Mouse (Mus musculus) heart, embryonic 13.5 days (tissue): ENCODE measurements around the gene Nampt. TPM values are rescaled to one million over a fixed set of nuclear protein-coding genes. Genes with fewer than 3 reads are reported as not detected.

Experiments
- ATAC-seq: fragments of 200-750 bp; cut with Nextera tagmentation; 2 replicates; pipeline ENCODE4 v1.8.0; 2017; ENCODE audit warnings: moderate TSS enrichment; ENCODE audit not compliant: insufficient number of reproducible peaks, low FRiP score, low TSS enrichment; ENCODE audit errors: extremely low read depth
- H3K27ac ChIP-seq: fragments of 300-500 bp; sonication (generic); replicated peaks from 2 replicates; pipeline ENCODE4 v1.5.1; 2015; ENCODE audit warnings: moderate library complexity, mild to moderate bottlenecking, inconsistent platforms
- H3K27me3 ChIP-seq: fragments of 300-500 bp; sonication (generic); replicated peaks from 2 replicates; pipeline ENCODE4 v1.6.1; 2015; ENCODE audit warnings: mild to moderate bottlenecking, inconsistent platforms
- H3K36me3 ChIP-seq: fragments of 300-500 bp; sonication (generic); 2 replicates; pipeline ENCODE4 v1.6.1; 2015; ENCODE audit warnings: mild to moderate bottlenecking, inconsistent platforms
- H3K4me1 ChIP-seq: fragments of 300-500 bp; sonication (generic); 2 replicates; pipeline ENCODE4 v1.6.1; 2015; ENCODE audit warnings: inconsistent platforms
- H3K4me2 ChIP-seq: fragments of 300-500 bp; sonication (generic); 2 replicates; pipeline ENCODE4 v1.6.1; 2015; ENCODE audit warnings: inconsistent platforms, mild to moderate bottlenecking, moderate library complexity
- H3K4me3 ChIP-seq: fragments of 300-500 bp; sonication (generic); 2 replicates; pipeline ENCODE4 v1.5.1; 2015; ENCODE audit warnings: moderate library complexity, mild to moderate bottlenecking, inconsistent platforms
- H3K9ac ChIP-seq: fragments of 300-500 bp; sonication (generic); 2 replicates; pipeline ENCODE4 v1.6.1; 2015; ENCODE audit warnings: inconsistent platforms, mild to moderate bottlenecking, moderate library complexity
- H3K9me3 ChIP-seq: fragments of 300-500 bp; sonication (generic); 2 replicates; pipeline ENCODE4 v1.6.1; 2016; ENCODE audit warnings: inconsistent platforms
- WGBS: fragments of 180-500 bp; shearing (Covaris S2); methylation state at CpG from one replicate; pipeline ENCODE4 v1.1.7; 2015; ENCODE audit warnings: mixed read lengths; 5-methylcytosine and 5-hydroxymethylcytosine counted together
- polyA plus RNA-seq: library from polyadenylated mRNA; unstranded; fragments of >200 nt; fragmentation: Nextera tagmentation; extraction: Ambion mirVana; gene quantifications from 2 replicates; pipeline ENCODE4 v1.2.1, GENCODE M21; 2015

Nampt gene
- polyA plus RNA-seq, 1 experiment from 2014 or later = 15.2 TPM

DNA sequence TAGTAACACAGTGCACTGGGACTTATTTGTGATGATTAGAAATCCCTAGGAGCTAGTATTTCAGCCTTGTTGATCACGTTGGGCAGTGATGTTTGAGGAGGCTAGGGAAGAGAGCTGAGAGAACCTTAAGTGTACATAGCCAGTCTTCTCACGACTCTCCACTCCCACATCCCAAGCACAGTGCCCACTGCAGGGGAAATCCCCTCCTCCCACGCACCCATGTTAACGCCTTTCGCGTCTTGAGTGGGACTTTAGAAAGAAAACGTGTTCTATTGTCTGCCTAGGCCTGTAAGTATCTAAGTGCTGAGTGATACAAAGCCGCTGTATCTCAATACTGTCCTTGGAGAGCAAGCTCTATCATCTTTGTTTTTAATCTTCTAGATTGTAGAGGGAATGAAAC lies 27.0 kb downstream of the Nampt start:
- H3K36me3 ChIP-seq = peaks cover 66% of the 10 kb centered on the region

DNA sequence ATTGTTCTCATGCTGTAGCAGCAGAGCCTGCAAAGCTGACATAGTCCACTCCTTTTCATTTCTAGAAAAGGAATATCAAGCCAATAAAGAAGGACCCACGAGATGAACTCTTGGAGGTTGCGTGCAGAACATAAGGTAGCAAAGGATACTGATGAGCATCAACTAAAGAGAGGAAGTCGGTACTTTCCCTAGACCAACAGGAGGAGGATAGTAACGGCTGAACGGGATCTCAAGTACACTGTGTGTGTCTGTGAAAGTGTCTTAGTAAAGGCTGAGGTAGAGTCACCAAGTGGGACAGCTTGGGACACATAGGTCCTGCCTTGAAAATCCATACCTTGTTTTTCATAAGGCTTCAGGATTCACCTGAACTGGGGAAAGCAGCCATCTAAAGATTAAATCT lies 34.4 kb downstream of the Nampt start:
- H3K27me3 ChIP-seq = no peaks in the 10 kb centered on the region
- no peak overlapping the region for H3K9ac ChIP-seq
- H3K36me3 ChIP-seq = peaks cover 33% of the 10 kb centered on the region
- WGBS = 90% methylated on average over 5 of the region's 5 CpGs
- no peak for ATAC-seq
- peaks cover 21% of the 10 kb centered on the region for H3K4me1 ChIP-seq
- no peaks in the 10 kb centered on the region for H3K9me3 ChIP-seq
- H3K4me2 ChIP-seq = no peak overlapping the region
- H3K4me3 ChIP-seq = no peak overlapping the region
- no peak overlapping the region for H3K27ac ChIP-seq

More for the DNA sequence above, 27.0 kb downstream of the Nampt start:
- no peak overlapping the region for H3K4me3 ChIP-seq
- no peaks in the 10 kb centered on the region for H3K27me3 ChIP-seq
- no peak for ATAC-seq
- no peak overlapping the region for H3K27ac ChIP-seq
- H3K9ac ChIP-seq = no peak overlapping the region
- 72% methylated on average over 8 of the region's 8 CpGs for WGBS
- H3K9me3 ChIP-seq = no peaks in the 10 kb centered on the region
- H3K4me1 ChIP-seq = peaks cover 16% of the 10 kb centered on the region
- no peak overlapping the region for H3K4me2 ChIP-seq

GRCm38 (mm10) chr12:32854866-32855265 lies 35.5 kb downstream of the Nampt start:
- 77% methylated on average over 6 of the region's 6 CpGs for WGBS
- Histone ChIP-seq H3K27ac (no peak overlapping the region), H3K4me2 (no peak overlapping the region), H3K9ac (no peak overlapping the region), H3K36me3 (peaks cover 23% of the 10 kb centered on the region), H3K4me3 (no peak overlapping the region), H3K9me3 (no peaks in the 10 kb centered on the region), H3K4me1 (peaks cover 21% of the 10 kb centered on the region), H3K27me3 (no peaks in the 10 kb centered on the region)
- ATAC-seq = no peak

DNA sequence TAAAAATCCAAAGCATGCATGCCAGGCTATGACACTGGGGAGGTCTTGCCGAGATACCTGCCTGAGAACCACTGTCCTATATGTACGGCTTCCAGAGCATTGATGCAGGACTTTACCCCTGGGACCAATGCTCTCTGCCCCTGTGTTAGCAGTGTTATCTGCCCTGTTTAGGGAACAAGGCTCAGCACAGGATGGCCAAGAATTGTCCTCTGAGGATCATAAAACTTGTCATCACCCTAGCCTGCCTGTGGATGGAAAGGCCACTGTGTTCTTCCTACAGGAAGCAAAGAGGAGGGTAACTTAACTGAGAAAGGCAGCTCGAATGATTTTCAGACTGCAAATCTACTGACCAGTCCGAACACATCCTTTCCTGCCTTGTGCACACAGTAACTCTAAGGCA lies 36.1 kb downstream of the Nampt start:
- no peaks in the 10 kb centered on the region for H3K27me3 ChIP-seq
- peaks cover 21% of the 10 kb centered on the region for H3K4me1 ChIP-seq
- WGBS = 69% methylated on average over 4 of the region's 4 CpGs
- H3K4me3 ChIP-seq = no peak overlapping the region
- H3K27ac ChIP-seq = no peak overlapping the region
- H3K9ac ChIP-seq = no peak overlapping the region
- H3K36me3 ChIP-seq = peaks cover 17% of the 10 kb centered on the region
- no peak overlapping the region for H3K4me2 ChIP-seq
- no peaks in the 10 kb centered on the region for H3K9me3 ChIP-seq
- ATAC-seq = no peak

DNA sequence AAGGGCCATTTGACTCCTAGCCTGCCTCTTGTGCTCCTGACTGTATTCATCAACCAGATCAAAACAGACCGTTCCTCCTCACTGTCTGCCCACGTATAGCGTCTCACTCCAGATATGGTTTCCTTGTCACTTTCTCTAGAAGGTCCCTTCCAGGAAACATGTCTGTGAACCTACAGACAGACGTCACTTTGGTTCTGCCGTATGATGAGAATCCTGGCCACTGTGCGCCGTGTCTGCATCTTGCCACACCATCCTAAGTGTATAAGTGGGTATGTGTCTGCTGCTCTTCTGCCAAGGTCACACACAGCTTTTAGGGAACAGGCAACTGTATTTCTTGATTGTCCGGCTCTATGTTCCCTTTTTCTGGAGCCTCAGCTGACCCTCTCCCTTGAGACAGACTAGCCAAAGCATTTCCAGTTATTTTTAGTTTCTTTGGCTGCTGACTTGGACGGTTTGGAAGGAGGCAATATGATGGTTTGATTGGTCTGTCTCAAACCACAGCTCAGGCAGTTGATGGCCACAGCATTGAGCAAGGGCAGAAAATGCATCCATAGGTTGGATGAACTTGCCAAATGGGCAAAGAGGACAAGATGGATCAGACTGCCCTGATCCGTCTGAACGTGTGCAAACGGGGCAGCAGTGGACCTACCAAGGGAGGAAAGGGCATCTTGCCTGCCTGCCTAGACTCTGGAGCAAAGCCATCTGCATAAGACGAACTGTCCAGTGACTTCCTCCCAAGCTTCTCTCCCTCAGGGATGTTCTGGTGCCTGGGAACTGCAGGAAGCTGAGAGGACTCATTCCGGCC lies 37.6 kb downstream of the Nampt start:
- no peak for ATAC-seq
- Histone ChIP-seq H3K4me3 (no peak overlapping the region), H3K27me3 (no peaks in the 10 kb centered on the region), H3K36me3 (peaks cover 8% of the 10 kb centered on the region), H3K9me3 (no peaks in the 10 kb centered on the region), H3K4me1 (peaks cover 21% of the 10 kb centered on the region), H3K9ac (no peak overlapping the region), H3K27ac (no peak overlapping the region), H3K4me2 (no peak overlapping the region)
- 58% methylated on average over 14 of the region's 14 CpGs for WGBS

- H3K4me1 ChIP-seq = peaks cover 21% of the 10 kb centered on the region
- no peak overlapping the region for H3K4me3 ChIP-seq
- no peaks in the 10 kb centered on the region for H3K9me3 ChIP-seq
- H3K9ac ChIP-seq = no peak overlapping the region
- H3K27ac ChIP-seq = no peak overlapping the region
- WGBS = 63% methylated on average over 1 of the region's 1 CpGs
- H3K36me3 ChIP-seq = peaks cover 6% of the 10 kb centered on the region; the same call in 1 of the 2 replicates
- no peak for ATAC-seq
- no peaks in the 10 kb centered on the region for H3K27me3 ChIP-seq
- H3K4me2 ChIP-seq = no peak overlapping the region
Measured at GRCm38 (mm10) chr12:32858444-32858843, 39.1 kb downstream of the Nampt start.

- no peaks in the 10 kb centered on the region for H3K36me3 ChIP-seq
- no peak overlapping the region for H3K27ac ChIP-seq
- H3K4me1 ChIP-seq = peaks cover 13% of the 10 kb centered on the region
- no peak overlapping the region for H3K9ac ChIP-seq
- H3K27me3 ChIP-seq = no peaks in the 10 kb centered on the region
- H3K4me3 ChIP-seq = no peak overlapping the region
- no peak overlapping the region for H3K4me2 ChIP-seq
- ATAC-seq = no peak
- no peaks in the 10 kb centered on the region for H3K9me3 ChIP-seq
- 74% methylated on average over 5 of the region's 5 CpGs for WGBS
Measured at GRCm38 (mm10) chr12:32860820-32861219, 41.5 kb downstream of the Nampt start.

DNA sequence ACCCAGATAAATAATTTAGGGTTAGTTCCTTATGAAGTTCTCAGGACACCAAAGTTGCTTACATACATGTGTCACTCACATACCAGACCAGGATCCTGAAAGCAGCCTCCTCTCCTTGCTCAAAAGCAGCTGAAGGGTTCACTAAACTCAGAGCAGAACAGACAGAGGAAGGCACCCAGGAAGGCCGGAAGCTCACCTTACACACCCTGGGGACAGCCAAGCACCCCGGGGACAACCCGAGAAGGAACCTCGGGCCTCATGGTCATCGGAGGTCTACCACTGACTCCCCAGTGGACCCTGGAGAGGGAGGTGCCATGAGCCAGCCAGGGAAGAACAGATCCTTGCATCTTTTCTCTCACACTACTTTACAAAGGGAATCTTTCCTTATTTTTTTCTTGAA lies 51.5 kb downstream of the Nampt start:
- H3K4me1 ChIP-seq = no peaks in the 10 kb centered on the region
- 83% methylated on average over 5 of the region's 5 CpGs for WGBS

GRCm38 (mm10) chr12:32877500-32877899 lies 58.2 kb downstream of the Nampt start:
- Histone ChIP-seq H3K4me1 (no peaks in the 10 kb centered on the region), H3K9ac (no peak overlapping the region), H3K4me2 (no peak overlapping the region), H3K27me3 (no peaks in the 10 kb centered on the region), H3K36me3 (no peaks in the 10 kb centered on the region), H3K27ac (no peak overlapping the region), H3K9me3 (no peaks in the 10 kb centered on the region), H3K4me3 (no peak overlapping the region)
- ATAC-seq = no peak
- WGBS = 80% methylated on average over 9 of the region's 9 CpGs

More for the DNA sequence above, 51.5 kb downstream of the Nampt start:
- Histone ChIP-seq H3K27me3 (no peaks in the 10 kb centered on the region), H3K4me2 (no peak overlapping the region), H3K4me3 (no peak overlapping the region), H3K9ac (no peak overlapping the region), H3K27ac (no peak overlapping the region), H3K9me3 (no peaks in the 10 kb centered on the region), H3K36me3 (no peaks in the 10 kb centered on the region)
- ATAC-seq = no peak

- H3K4me2 ChIP-seq = no peak overlapping the region
- H3K4me3 ChIP-seq = no peak overlapping the region
- H3K9ac ChIP-seq = no peak overlapping the region
- no peak overlapping the region for H3K27ac ChIP-seq
- 63% methylated on average over 11 of the region's 11 CpGs for WGBS
- ATAC-seq = no peak
- H3K4me1 ChIP-seq = no peaks in the 10 kb centered on the region
- H3K27me3 ChIP-seq = no peaks in the 10 kb centered on the region
- H3K9me3 ChIP-seq = no peaks in the 10 kb centered on the region
- no peaks in the 10 kb centered on the region for H3K36me3 ChIP-seq
Measured at GRCm38 (mm10) chr12:32877964-32878571, 58.7 kb downstream of the Nampt start.

GRCm38 (mm10) chr12:32879371-32879770 lies 60.0 kb downstream of the Nampt start:
- ATAC-seq = no peak
- Histone ChIP-seq H3K4me2 (no peak overlapping the region), H3K36me3 (no peaks in the 10 kb centered on the region), H3K9me3 (no peaks in the 10 kb centered on the region), H3K4me1 (0 out of 2 replicates have a peak, but pooled peaks cover 3% of the 10 kb centered on the region), H3K27ac (no peak overlapping the region), H3K9ac (no peak overlapping the region), H3K4me3 (no peak overlapping the region), H3K27me3 (no peaks in the 10 kb centered on the region)
- WGBS = 82% methylated on average over 3 of the region's 3 CpGs

DNA sequence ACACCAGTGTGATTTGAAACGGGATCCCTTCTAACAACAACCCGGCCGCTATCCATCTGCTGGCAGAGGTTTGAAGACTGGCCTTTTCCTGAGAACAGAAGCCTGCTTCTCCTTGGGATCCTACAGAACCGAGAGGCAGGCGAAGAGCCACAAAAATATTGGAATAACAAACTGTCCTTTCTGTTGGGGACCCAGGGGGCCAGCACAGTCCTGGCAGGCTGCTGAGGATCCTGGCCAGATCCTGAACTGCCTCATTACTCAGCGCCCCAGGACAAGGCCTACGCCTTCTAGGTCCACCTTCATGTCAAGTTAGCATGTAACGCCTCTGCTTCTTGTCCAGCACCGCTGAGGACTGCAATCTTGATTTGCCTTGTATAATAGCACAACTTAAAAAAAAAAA lies 65.0 kb downstream of the Nampt start:
- Histone ChIP-seq H3K9ac (no peak overlapping the region), H3K27ac (no peak overlapping the region), H3K4me2 (no peak overlapping the region), H3K4me1 (peaks cover 13% of the 10 kb centered on the region), H3K4me3 (no peak overlapping the region), H3K36me3 (no peaks in the 10 kb centered on the region), H3K27me3 (no peaks in the 10 kb centered on the region), H3K9me3 (no peaks in the 10 kb centered on the region)
- WGBS = 60% methylated on average over 9 of the region's 9 CpGs
- ATAC-seq = no peak
